Mouse (Mus musculus): ENCODE data around the gene Vmn1r159.
"Not testable (repeated sequence)": the region's sequence is repeated elsewhere in the genome, so short reads cannot be mapped to it uniquely, and the experiment has no call there.

Gene Vmn1r159

DNA sequence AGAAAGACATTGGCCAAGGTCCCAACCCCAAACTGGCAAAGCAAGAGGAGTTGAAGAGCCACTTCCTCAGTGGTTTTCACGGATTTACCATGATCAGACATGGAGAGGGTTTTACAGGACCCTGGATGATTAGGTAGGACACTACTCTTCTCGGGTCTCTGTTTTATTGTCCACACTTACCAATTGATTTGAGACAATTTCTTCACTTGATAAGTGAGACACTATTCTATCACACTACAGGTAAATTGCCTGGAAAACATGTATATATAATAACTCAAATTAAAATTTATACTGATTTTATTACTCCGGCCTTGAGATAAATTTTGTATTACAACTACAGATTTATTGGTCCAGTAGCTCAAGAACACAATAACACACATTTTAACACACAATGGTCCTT lies at the start of gene Vmn1r159:
Gene Vmn1r159 (minus strand): TSS at position 101 of the 400 bp plus-strand sequence.
- not testable (repeated sequence) for DNase-seq (ENCODE audit: low spot score)

DNA sequence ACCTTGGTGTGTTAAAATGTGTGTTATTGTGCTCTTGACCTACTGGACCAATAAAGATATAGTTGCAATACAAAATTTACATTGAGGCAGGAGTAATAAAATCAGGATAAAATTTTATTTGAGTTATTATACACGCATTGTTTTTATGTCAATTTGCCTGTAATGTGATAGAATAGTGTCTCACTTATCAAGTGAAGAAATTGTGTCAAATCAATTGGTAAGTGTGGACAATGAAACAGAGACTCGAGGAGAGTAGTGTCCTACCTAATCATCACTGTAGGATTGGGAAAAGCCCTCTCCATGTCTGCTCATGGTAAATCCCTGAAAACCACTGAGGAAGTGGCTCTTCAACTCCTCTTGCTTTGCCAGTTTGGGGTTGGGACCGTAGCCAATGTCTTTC lies 27.5 kb upstream of the Vmn1r159 start, which contains the start of gene Vmn1r160:
Gene Vmn1r160 (plus strand): TSS at position 301 of the 400 bp plus-strand sequence.
- DNase-seq (ENCODE audit: low spot score), result not testable (repeated sequence)
